Mouse (Mus musculus) testis, adult 2 months (tissue): ENCODE measurements around the gene Gchfr.

Experiments
- CTCF ChIP-seq: fragments of 200-500 bp; IDR thresholded peaks from 2 replicates; pipeline ENCODE4 v1.5.1; 2012; ENCODE audit warnings: low read depth, mild to moderate bottlenecking, inconsistent platforms, low read length, moderate library complexity; ENCODE audit not compliant: control insufficient read depth, insufficient read depth, insufficient replicate concordance
- POLR2A ChIP-seq: fragments of 200-500 bp; IDR thresholded peaks from 2 replicates; pipeline ENCODE4 v1.6.1; 2012; ENCODE audit warnings: low read depth, mild to moderate bottlenecking, inconsistent platforms, low read length, moderate library complexity; ENCODE audit not compliant: control insufficient read depth

DNA sequence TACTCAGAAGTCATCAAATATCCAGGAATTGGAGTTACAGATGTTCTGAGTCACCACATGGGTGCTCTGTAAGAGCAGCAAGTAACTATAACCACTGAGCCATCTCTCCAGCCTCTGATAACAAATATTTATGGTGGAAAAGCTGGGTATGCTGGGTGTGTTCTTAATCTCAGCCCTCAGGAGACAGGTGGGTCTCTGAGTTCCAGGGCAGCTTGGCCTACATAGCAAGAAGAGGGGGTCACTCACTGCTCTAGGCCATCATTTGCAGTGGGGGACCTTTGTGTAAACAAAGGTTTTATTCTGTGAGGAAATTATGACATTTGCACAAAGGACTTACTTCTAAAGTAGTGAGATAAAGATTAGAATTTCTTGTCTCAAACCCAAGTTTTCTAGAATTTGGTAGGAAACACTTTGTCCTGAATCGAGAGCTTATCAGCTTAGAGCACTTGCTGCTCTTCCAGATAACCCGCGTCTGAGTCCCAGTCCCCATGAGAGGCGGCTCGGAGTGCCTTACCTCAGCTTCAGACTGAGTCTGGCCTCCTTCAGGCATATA, 31.2 kb upstream of the Gchfr start:
- TF ChIP-seq CTCF (no peak), POLR2A (no peak)
